Mouse (Mus musculus): ENCODE measurements around the gene Olfr693.
"Not testable (repeated sequence)": the region's sequence is repeated elsewhere in the genome, so short reads cannot be mapped to it uniquely, and the experiment has no call there.

Gene Olfr693

DNA sequence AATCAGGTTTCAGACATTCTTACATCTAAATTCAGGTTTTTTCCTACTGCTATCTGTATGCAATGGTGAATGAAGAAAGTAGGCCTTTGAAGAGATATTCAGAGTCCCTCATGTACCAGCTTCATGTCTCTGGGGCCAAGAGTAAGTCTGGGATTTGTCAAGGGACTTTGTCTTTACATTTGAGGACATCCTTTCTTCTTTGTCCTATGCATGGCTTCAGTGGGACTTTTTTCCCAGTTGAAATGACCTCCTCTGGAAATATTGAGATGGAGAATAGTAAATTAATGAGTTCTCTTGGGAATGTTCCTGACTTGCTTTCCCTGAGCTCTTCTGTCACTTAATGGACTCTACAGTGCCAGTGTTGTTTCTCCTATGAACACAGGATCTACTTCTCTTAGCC, at the start of gene Olfr693:
Gene Olfr693, minus strand, starts transcription at position 101 of the 400 bp plus-strand sequence.
- no peak for DNase-seq

DNA sequence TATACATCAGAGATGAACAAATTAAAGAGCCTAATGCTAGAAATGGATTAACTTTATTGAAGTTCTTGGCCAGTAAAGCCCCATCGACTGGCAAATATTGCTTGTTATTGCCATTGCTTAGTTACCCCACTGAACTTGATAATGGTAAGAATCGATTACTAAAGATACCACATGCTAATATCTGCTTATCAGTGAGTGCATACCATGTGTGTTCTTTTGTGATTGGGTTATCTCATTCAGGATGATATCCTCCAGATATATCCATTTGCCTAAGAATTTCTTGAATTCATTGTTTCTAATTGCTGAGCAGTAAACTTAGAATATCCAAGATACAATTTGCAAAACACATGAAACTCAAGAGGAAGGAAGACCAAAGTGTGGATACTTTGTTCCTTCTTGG, 45.3 kb upstream of the Olfr693 start:
- not testable (repeated sequence) for DNase-seq

DNA sequence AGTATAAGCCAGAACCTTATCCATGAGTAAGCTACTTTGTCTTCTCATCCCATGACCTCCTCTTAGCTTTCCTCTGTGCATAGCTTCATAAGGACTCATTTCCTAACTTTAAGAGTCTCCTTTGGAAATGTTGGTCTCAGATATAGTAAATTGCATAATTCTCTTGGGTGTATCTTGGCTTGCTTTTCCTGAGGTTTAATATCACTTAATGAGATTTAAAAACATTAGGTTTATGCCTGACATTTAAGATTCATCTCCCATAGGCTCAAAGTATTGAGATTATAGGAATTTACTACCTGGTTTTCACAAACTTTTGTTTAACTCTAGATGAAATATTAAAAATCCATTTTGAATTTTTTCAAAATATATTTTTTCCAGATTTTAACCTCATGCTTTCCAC, 35.9 kb upstream of the Olfr693 start, which contains the start of gene Olfr695:
Gene Olfr695, minus strand, starts transcription at position 101 of the 400 bp plus-strand sequence.
- DNase-seq: no peak

DNA sequence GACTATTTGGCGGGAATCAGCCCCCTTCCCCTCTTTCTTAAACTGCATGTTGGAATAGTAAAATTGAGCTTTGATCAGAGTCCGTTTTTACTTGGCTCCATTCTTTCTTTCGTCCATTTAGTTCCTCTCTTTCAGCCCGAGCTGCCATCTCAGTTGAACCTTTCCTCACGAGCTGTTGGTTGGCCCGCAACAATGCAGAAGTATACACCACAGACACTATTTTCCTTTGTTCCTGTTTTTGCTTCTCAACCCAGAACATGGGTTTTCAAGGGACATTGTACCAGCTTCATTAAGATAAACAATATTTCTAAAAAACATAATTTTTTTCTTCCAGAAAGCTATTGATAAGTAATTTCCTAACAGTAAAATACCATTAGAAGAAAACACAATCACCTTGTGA, 31.1 kb upstream of the Olfr693 start:
- DNase-seq: no peak

DNA sequence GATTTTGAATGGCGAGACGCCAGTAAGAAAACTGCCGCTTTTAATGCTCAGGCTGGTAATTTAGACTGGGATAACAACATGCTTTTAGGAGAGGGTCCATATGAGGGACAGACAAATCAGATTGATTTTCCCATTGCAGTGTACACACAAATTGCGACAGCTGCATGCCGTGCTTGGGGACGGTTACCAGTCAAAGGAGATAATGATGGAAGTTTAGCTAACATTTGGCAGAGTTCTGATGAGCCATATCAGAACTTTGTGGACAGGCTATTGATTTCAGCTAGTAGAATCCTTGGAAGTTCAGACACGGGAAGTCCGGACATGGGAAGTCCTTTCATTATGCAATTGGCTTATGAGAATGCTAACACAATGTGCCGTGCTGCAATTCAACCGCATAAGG, 27.3 kb upstream of the Olfr693 start:
- not testable (repeated sequence) for DNase-seq

DNA sequence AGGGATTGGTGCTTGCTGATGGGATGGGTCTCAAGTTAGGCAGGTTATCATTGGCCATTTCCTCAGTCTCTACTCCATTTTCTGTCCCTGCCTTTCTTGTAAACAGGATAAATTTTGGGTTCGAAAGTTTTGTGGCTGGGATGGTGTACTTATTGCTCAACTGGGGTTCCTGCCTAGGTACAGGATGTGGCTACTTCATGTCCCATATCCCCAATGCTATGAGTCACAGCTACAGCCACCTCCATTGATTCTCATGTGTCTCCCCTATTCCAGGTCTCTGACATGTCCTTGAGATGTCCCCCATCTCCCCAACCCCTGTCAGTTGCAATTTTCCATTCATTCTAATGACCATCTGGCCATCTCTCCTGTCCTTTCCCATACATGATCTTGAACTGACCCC, 16.5 kb upstream of the Olfr693 start:
- no peak for DNase-seq

DNA sequence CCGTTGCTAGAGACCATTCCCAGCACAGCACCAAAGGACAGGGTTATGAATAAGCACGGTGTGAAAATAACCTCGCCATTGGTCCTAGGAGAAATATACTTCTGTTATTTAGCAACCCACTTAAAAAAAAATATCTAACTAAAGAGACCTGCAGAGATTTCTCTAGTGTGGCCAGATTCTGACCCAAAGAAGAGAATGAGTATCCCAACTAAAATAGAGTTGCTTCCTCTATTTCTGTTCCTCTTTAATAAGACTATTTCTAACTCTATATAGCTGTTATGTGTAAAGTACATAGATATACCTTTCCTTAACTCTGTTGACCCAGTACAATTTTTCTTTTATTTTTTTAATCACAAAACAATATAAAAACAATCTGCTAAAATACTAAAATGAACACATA, 12.6 kb upstream of the Olfr693 start:
- no peak for DNase-seq

DNA sequence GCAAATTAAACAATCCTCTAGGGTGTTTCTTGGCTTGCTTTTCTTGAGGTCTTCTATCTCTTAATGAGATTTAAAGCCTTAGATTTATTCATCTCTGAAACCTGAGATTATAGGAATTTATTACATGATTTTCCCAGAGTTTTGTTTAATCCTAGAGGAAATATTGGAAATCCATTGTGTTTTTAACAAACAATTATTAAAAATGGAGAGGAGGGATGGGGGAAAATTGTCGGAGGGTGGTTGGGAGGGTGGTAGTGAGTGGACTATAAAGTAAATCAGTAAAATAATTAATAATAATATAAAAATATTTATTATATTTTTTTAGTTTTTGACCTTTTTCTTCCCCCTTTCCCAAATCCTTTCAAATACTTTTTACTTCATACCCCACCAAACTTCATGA, 11.3 kb upstream of the Olfr693 start, which contains the start of gene Olfr694:
Gene Olfr694, minus strand, starts transcription at position 101 of the 400 bp plus-strand sequence.
- no peak for DNase-seq

DNA sequence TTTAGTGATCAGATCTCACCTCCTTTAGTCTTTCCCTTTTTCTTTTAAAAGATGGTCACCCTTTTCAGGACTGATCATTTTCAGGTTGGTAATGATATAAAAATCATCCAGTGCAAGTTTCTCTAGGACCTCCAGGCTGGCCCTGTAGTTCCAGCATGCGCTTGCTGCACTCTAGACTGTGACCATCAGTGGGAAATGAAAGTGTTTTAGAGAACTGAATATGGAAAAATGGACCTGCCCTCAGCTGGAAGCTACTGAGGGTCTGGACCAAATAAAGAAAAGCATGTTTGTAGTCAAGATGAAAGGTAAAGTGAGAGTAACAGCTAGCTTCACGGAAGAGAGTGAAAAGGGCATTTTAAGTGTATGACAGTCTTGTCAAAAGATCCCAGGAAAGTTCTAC, 5.0 kb upstream of the Olfr693 start:
- no peak for DNase-seq

DNA sequence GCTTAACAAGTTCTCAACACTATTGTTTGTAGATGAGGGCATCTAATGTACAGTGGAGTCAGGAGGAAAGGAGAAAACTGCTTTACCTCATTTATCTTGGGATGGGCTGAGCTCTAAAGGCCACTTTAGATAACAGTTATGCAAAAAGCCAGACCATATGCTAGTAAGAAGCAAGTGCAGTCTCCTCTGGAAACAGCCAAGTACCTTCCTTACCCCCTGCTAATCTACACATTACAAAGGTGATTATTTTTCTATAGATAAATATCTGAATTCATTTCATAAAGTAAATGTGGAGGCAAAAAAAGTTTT, 28.1 kb downstream of the Olfr693 start:
- DNase-seq: no peak

DNA sequence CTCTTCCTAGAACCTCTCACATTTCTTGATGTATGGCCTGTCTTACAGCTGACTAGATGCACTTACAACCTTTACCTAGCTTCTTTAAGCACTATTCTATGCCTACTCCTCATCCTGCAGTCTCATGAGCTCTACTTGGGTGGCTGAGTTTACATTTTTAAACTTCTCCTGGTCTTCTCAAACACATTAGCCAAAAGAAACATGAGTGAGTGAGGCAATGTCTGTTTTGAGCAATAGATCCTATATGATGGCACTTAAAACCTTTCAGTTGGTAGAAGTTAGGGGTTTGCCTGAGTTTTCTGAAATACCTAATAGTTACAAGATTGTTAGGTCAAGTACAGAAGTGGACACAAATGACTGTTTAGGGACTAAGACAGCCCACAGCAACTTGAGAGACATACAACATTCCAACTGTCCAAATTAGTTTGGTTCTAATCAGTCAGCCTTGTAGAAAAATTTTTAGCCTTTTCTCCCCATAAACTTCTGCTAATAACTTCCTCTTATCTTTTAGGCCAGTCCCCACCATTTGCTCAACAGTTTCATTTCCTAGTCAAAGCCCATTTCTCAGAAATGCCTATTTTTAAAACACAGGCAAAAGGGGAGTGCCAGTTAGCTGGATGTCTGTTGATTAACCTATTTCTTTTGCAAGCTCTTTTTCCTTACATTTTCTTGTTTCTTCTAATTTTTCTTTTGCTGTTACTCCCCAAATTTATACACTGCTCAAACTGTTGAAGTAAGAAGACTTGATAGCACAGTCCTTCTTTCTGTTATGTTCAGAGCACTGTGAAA, 28.6 kb downstream of the Olfr693 start:
- no peak for DNase-seq

DNA sequence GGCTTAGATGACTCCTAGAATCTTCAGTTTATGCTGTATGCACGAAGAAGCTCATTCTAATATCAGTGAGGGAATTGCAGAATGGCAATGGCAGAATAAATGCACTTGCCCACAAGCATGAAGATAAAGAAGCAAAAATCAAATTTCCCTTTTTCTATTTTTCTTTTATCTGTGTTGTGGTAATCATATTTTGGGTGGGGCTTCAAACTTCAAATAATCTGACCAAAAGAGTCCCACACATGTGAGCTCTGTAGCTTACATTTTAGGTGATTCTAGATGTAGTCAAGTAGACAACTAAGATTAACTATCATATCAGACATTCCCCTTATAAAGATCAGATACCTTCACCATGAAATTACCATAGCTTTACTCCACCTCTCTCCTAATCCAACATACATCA, 30.6 kb downstream of the Olfr693 start:
- no peak for DNase-seq

DNA sequence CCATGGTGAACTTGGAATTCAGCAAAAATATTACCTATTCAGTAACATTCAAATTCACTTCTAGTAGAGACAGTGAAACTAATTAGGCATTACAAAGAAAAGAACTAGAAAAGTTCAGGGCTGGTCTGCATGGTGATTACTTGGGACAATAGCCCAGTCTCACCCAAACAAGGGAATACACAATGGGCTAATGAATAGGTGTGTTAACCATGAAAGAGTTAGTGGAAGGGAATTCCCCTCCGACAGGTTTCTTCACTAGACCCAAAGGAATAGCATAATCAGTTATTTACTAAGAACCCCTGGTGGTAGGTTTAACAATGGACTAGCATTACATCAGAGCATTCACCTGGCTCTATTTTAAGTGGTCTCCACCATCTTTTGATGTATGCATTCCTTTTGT, 35.1 kb downstream of the Olfr693 start:
- DNase-seq: no peak

DNA sequence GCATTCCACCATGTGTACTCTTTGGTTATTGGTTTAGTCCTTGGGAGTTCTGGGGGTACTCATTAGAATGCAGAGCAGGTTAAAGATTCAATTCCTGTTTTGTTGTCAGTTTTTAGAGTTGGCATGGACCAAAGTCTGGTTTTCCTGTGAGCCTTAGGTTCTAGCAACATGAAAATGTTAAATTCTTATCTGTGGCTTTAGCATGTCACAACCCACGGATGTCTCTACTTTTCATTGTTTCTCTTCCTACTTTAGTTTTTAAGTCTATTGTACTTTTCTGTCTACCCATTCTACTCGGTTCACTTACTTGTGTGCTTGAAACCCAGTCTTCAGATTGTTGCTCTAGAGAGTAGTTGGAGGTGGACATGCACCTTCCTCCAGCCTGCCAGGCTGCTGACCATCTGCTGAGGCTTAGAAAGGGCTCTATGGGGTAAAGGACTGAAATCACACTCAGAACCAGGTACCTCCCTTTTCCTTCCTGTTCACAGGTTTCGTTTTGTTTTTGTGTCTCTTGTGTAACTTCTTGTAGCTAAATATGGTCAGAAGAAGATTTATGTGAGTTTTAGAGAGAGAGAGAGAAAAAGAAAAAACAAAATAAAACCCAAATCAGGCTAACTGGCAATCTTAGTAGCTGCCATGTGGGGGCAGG, 36.0 kb downstream of the Olfr693 start:
- DNase-seq: no peak

DNA sequence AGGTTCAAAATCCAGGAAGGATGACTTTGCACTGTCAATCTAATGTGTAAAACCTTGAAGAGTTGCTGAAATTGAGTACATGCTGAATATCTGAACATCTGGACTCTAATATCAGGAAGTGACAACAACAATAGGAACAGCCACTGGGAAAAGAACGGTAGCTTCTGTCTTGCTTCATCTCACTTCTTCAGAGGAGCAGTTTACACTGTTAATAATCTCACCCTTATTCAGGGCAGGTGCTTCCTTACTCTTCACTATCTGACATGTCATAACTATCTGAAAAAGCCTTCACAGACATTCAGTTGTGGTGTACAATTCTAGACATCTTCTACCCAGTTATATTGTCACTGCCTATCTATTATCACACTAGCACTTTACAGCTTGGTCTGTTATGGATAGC, 39.5 kb downstream of the Olfr693 start:
- no peak for DNase-seq

DNA sequence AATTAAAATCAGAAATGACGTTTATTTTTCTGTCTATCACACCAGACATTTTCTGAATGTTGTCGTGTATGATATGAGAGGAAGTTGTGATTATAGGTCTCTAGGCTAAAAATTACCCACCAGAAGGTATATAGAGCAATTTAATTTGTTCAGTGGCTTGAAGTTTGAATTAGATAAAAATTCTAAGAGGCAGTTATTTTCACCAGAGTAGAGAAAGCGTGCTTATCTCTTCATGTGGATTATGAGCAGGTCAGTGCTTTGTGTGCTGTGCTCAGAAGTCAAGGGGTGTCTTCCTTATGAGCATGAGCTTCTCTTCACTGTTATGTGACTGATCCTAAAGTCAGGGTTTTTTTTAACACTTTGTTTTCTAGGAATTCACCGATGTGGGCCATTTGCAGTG, 44.8 kb downstream of the Olfr693 start:
- no peak for DNase-seq
